In the genomic region with DNA sequence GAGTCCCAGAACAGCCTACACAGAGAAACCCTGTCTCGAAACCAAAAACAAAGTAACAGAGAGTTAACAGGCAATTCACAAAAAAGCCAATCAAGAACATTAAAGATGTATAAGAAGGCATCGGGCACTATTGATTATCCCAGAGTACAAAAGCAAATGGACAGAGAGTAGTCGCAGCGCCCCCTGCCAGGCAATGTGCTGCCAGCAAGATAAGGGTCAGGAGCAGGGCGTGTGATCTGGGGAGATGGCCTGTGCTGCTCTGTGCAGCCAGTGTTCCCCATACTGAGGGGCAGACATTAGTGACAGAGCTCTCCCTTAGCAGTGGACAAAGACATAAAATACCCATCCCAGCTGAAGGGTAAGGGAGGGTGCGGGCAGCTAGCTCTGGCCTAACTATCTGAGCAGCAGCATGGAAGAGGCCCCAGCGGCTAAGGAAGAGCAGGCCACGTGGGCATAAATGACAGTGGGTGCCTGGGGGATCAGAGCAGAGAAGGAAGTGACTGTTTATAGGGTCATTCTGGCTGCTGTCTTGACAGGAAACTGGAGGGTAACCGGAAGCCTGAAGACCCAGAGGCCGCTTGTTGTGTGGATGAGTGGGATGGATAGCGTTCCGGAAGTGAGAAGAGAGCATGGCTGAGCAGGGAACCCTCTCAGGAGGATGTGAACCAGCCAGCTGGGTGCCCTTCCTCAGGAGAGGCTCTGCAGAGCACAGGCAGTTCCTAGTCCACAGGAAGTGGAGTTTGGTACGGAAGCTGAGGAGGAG, we compare ENCODE assay signal across 8 mouse cellular contexts. TPM values are rescaled to one million over a fixed set of nuclear protein-coding genes. Genes with fewer than 3 reads are reported as not detected.
DNase-seq lines count a peak whose midpoint lies in the region; ATAC-seq lines count a peak whose summit lies in the region.

No protein-coding gene starts in this region.

- 0 out of 2 replicates have a peak, but pooled peaks cover 7% of the 10 kb centered on the region for H3K36me3 ChIP-seq in intestine, embryonic 15.5 days
- H3K36me3 ChIP-seq in lung, embryonic 16.5 days (ENCODE audit: control insufficient read depth, insufficient read depth, low read length) = 0 out of 2 replicates have a peak, but pooled peaks cover 5% of the 10 kb centered on the region

- H3K9ac ChIP-seq in intestine, embryonic 15.5 days = no peak overlapping the region
- no peak overlapping the region for H3K9ac ChIP-seq in lung, embryonic 16.5 days (ENCODE audit: low read length)

- H3K27ac ChIP-seq in intestine, embryonic 15.5 days = peak overlapping the region; percentile 34; the same call in 1 of the 2 replicates
- peak overlapping the region; percentile 72 for H3K27ac ChIP-seq in lung, embryonic 16.5 days (ENCODE audit: low read length)

- H3K4me2 ChIP-seq in intestine, embryonic 15.5 days (replicated peaks) = no peak overlapping the region
- H3K4me2 ChIP-seq in lung, embryonic 16.5 days (ENCODE audit: low read depth, low read length) = no peak overlapping the region

- DNase-seq in adrenal gland, adult 2 months = peak; percentile 26
- DNase-seq in adrenal gland, postnatal 25 days = no peak
- peak; percentile 35 for DNase-seq in kidney, adult 9 months
- no peak for DNase-seq in kidney, adult 18-20 months
- no peak for DNase-seq in Muller cell, postnatal 12 days (ENCODE audit: inconsistent ontology term)
- no peak for DNase-seq in urinary bladder, adult 2 months (ENCODE audit: low spot score)

- no peaks in the 10 kb centered on the region for H3K27me3 ChIP-seq in intestine, embryonic 15.5 days (replicated peaks)
- H3K27me3 ChIP-seq in lung, embryonic 16.5 days (ENCODE audit: control insufficient read depth, insufficient read depth, low read depth, low read length) = no peaks in the 10 kb centered on the region

- no peaks in the 10 kb centered on the region for H3K9me3 ChIP-seq in intestine, embryonic 15.5 days
- no peaks in the 10 kb centered on the region for H3K9me3 ChIP-seq in lung, embryonic 16.5 days (ENCODE audit: control insufficient read depth, low read length)

- no peak for ATAC-seq in intestine, embryonic 15.5 days
- ATAC-seq in lung, embryonic 16.5 days (ENCODE audit: low read depth) = peak; percentile 12; the same call in 1 of the 2 replicates

- 69% methylated on average over 13 of the region's 13 CpGs for WGBS in intestine, embryonic 15.5 days
- 65% methylated on average over 13 of the region's 13 CpGs for WGBS in lung, embryonic 16.5 days

- H3K4me1 ChIP-seq in intestine, embryonic 15.5 days (replicated peaks) = peaks cover 44% of the 10 kb centered on the region
- peaks cover 38% of the 10 kb centered on the region for H3K4me1 ChIP-seq in lung, embryonic 16.5 days (replicated peaks; ENCODE audit: control insufficient read depth, insufficient read depth, low read length)

- H3K4me3 ChIP-seq in intestine, embryonic 15.5 days (replicated peaks) = no peak overlapping the region
- no peak overlapping the region for H3K4me3 ChIP-seq in lung, embryonic 16.5 days (ENCODE audit: low read length)

RNA-seq across cellular contexts. Expression of a gene that starts 4.2 kb away (rescaled TPM):
- 10 to 100 TPM; 29.5 to 50.1 TPM for total RNA-seq in adrenal gland, adult 2 months (2021)
- polyA plus RNA-seq in adrenal gland, adult 2 months (2012; rRNA removed) = 53.8 and 56.4 TPM in 2 replicates
- total RNA-seq in adrenal gland, postnatal 25 days (2021) = 42.3 and 48.8 TPM in 2 replicates
- 163 and 166 TPM in 2 replicates for polyA plus RNA-seq in intestine, embryonic 15.5 days (2015; fragmentation: Nextera tagmentation; extraction: Ambion mirVana)
- 178 and 190 TPM in 2 replicates for polyA plus RNA-seq in lung, embryonic 16.5 days (2015; fragmentation: Nextera tagmentation; extraction: Ambion mirVana)
- 86.2 and 102 TPM in 2 replicates for polyA plus RNA-seq in urinary bladder, adult 2 months (2012; rRNA removed)

RNA-seq across cellular contexts. Expression of a gene that starts 9.8 kb away (rescaled TPM):
- 1 to 10 TPM in 1 of 2 experiments, under 1 TPM in 1; 0.76 to 1.1 TPM for total RNA-seq in adrenal gland, adult 2 months (2021)
- polyA plus RNA-seq in adrenal gland, adult 2 months (2012; rRNA removed) = 2.1 and 2.8 TPM in 2 replicates
- 0.86 and 2.5 TPM in 2 replicates for total RNA-seq in adrenal gland, postnatal 25 days (2021)
- polyA plus RNA-seq in intestine, embryonic 15.5 days (2015; fragmentation: Nextera tagmentation; extraction: Ambion mirVana) = 1.2 and 1.6 TPM in 2 replicates
- 1.4 TPM in 2 replicates for polyA plus RNA-seq in lung, embryonic 16.5 days (2015; fragmentation: Nextera tagmentation; extraction: Ambion mirVana)
- 4.9 and 5.5 TPM in 2 replicates for polyA plus RNA-seq in urinary bladder, adult 2 months (2012; rRNA removed)

RNA-seq across cellular contexts. Expression of a gene that starts 42.3 kb away (rescaled TPM):
- 100 to 1,000 TPM; 110 to 115 TPM for total RNA-seq in adrenal gland, adult 2 months (2021)
- polyA plus RNA-seq in adrenal gland, adult 2 months (2012; rRNA removed) = 138 and 164 TPM in 2 replicates
- 120 and 146 TPM in 2 replicates for total RNA-seq in adrenal gland, postnatal 25 days (2021)
- polyA plus RNA-seq in intestine, embryonic 15.5 days (2015; fragmentation: Nextera tagmentation; extraction: Ambion mirVana) = 34.4 and 35.2 TPM in 2 replicates
- 27.2 and 31.8 TPM in 2 replicates for polyA plus RNA-seq in lung, embryonic 16.5 days (2015; fragmentation: Nextera tagmentation; extraction: Ambion mirVana)
- 39.0 and 43.3 TPM in 2 replicates for polyA plus RNA-seq in urinary bladder, adult 2 months (2012; rRNA removed)

RNA-seq across cellular contexts. Expression of a gene that starts 48.7 kb away (rescaled TPM):
- 10 to 100 TPM; 21.8 to 61.9 TPM for total RNA-seq in adrenal gland, adult 2 months (2021)
- polyA plus RNA-seq in adrenal gland, adult 2 months (2012; rRNA removed) = 21.8 and 27.3 TPM in 2 replicates
- 27.7 and 28.0 TPM in 2 replicates for total RNA-seq in adrenal gland, postnatal 25 days (2021)
- polyA plus RNA-seq in intestine, embryonic 15.5 days (2015; fragmentation: Nextera tagmentation; extraction: Ambion mirVana) = 47.0 and 48.2 TPM in 2 replicates
- polyA plus RNA-seq in lung, embryonic 16.5 days (2015; fragmentation: Nextera tagmentation; extraction: Ambion mirVana) = 65.0 and 65.2 TPM in 2 replicates
- polyA plus RNA-seq in urinary bladder, adult 2 months (2012; rRNA removed) = 30.7 and 36.8 TPM in 2 replicates

RNA-seq across cellular contexts. Expression of a gene that starts 48.9 kb away (rescaled TPM):
- 100 to 1,000 TPM; 409 to 723 TPM for total RNA-seq in adrenal gland, adult 2 months (2021)
- 1,113 and 1,272 TPM in 2 replicates for polyA plus RNA-seq in adrenal gland, adult 2 months (2012; rRNA removed)
- 582 and 661 TPM in 2 replicates for total RNA-seq in adrenal gland, postnatal 25 days (2021)
- polyA plus RNA-seq in intestine, embryonic 15.5 days (2015; fragmentation: Nextera tagmentation; extraction: Ambion mirVana) = 610 and 639 TPM in 2 replicates
- 491 and 509 TPM in 2 replicates for polyA plus RNA-seq in lung, embryonic 16.5 days (2015; fragmentation: Nextera tagmentation; extraction: Ambion mirVana)
- polyA plus RNA-seq in urinary bladder, adult 2 months (2012; rRNA removed) = 298 and 313 TPM in 2 replicates

Comparison
In these comparisons a context has a peak if more than half of its experiments do, and no peak if none do; other contexts are left out.
1. DNase-seq: peak in adrenal gland, adult 2 months (single experiment) and kidney, adult 9 months (single experiment); none in adrenal gland, postnatal 25 days (single experiment), kidney, adult 18-20 months (single experiment), Muller cell, postnatal 12 days (single experiment) and urinary bladder, adult 2 months (single experiment).